ENCODE assay signal across 16 mouse cellular contexts in genomic region chr10:21065593-21065992, GRCm38 (mm10).
DNase-seq lines count a peak whose midpoint lies in the region; ATAC-seq and TF ChIP-seq lines count a peak whose summit lies in the region.
"Had no signal": no experiment of that assay in that cellular context is flagged by ENCODE, and none has a peak within 500 bp of the region (broad histone marks: within the 10 kb centered on the region; RNA-seq: fewer than 3 reads in every experiment).

No protein-coding gene starts in this region.

- no peak overlapping the region for H3K27ac ChIP-seq in lung, embryonic 15.5 days
- H3K27ac ChIP-seq in liver, postnatal 0 days (ENCODE audit: low read depth), result no peak overlapping the region
- H3K27ac ChIP-seq in layer of hippocampus, adult 2 months, result no peak overlapping the region
- H3K27ac ChIP-seq in kidney, adult 2 months (ENCODE audit: insufficient read depth, low read depth, low read length), result no peak overlapping the region
- H3K27ac ChIP-seq: kidney, embryonic 15.5 days; limb, embryonic 13.5 days had no signal

- WGBS in lung, embryonic 15.5 days, result 59% methylated on average over 8 of the region's 8 CpGs
- 31% methylated on average over 8 of the region's 8 CpGs for WGBS in liver, postnatal 0 days (ENCODE audit: insufficient replicate concordance)
- WGBS in kidney, adult 2 months, result 77% methylated on average over 8 of the region's 8 CpGs

- peak; percentile 42 for ATAC-seq in lung, embryonic 15.5 days (ENCODE audit: borderline replicate concordance, extremely low read depth, low FRiP score, low TSS enrichment)
- ATAC-seq in common myeloid progenitor, adult 5-6 weeks (replicated peaks; ENCODE audit: low read depth, poor library complexity, severe bottlenecking), result peak; percentile 30
- ATAC-seq in liver, postnatal 0 days, result 0 out of 2 replicates have a peak, but pooled peaks have one; percentile 7

- no peak overlapping the region for H3K4me3 ChIP-seq in lung, embryonic 15.5 days
- H3K4me3 ChIP-seq in liver, postnatal 0 days (ENCODE audit: low read depth, low read length), result no peak overlapping the region
- no peak overlapping the region for H3K4me3 ChIP-seq in layer of hippocampus, adult 2 months
- H3K4me3 ChIP-seq in kidney, adult 2 months (ENCODE audit: insufficient read depth, low read depth, low read length), result no peak overlapping the region
- H3K4me3 ChIP-seq: erythroblast, embryonic 14.5 days; kidney, embryonic 15.5 days; limb, embryonic 13.5 days had no signal

- no peak overlapping the region for H3K4me2 ChIP-seq in lung, embryonic 15.5 days
- H3K4me2 ChIP-seq in liver, postnatal 0 days (ENCODE audit: low read depth, low read length), result no peak overlapping the region
- H3K4me2 ChIP-seq: heart, embryonic 11.5 days; kidney, embryonic 15.5 days; limb, embryonic 13.5 days had no signal

- H3K9ac ChIP-seq in lung, embryonic 15.5 days, result no peak overlapping the region
- H3K9ac ChIP-seq in liver, postnatal 0 days (replicated peaks), result no peak overlapping the region
- H3K9ac ChIP-seq: kidney, embryonic 15.5 days; limb, embryonic 13.5 days had no signal

- DNase-seq in lung, postnatal 4 days, result no peak
- DNase-seq in liver, postnatal 0 days, result no peak
- DNase-seq in thymus, postnatal 25 days, result peak; percentile 69
- DNase-seq in layer of hippocampus, adult 2 months (ENCODE audit: low spot score in 2 of 2), result no peak
- no peak for DNase-seq in ovary, postnatal 36 days (ENCODE audit: low spot score)
- DNase-seq in kidney, adult 2 months, result no peak
- DNase-seq: cerebellum, adult 11-12 months; embryo, embryonic 11 days; right cerebral cortex, postnatal 4 days had no signal

- H3K36me3 ChIP-seq in lung, embryonic 15.5 days, result no peaks in the 10 kb centered on the region
- H3K36me3 ChIP-seq in liver, postnatal 0 days (replicated peaks; ENCODE audit: insufficient read depth, low read length), result no peaks in the 10 kb centered on the region
- no peaks in the 10 kb centered on the region for H3K36me3 ChIP-seq in kidney, adult 2 months (ENCODE audit: control insufficient read depth, insufficient read depth, low read length)
- H3K36me3 ChIP-seq: kidney, embryonic 15.5 days; limb, embryonic 13.5 days had no signal

- TF ChIP-seq POLR2A in kidney, adult 2 months (IDR thresholded peaks at IDR 0.05; ENCODE audit: low read depth, low read length), result no peak

- no peaks in the 10 kb centered on the region for H3K27me3 ChIP-seq in lung, embryonic 15.5 days
- H3K27me3 ChIP-seq in liver, postnatal 0 days (ENCODE audit: insufficient read depth, low read length), result no peaks in the 10 kb centered on the region
- H3K27me3 ChIP-seq in kidney, adult 2 months (replicated peaks; ENCODE audit: control insufficient read depth, insufficient read depth, low read length), result no peaks in the 10 kb centered on the region; the same call in 1 of the 2 replicates
- H3K27me3 ChIP-seq: CH12.LX; kidney, embryonic 15.5 days; limb, embryonic 13.5 days had no signal

- TF ChIP-seq EP300 in liver, postnatal 0 days (IDR thresholded peaks at IDR 0.05; ENCODE audit: low read depth), result no peak

- TF ChIP-seq CTCF in liver, postnatal 0 days (IDR thresholded peaks at IDR 0.05; ENCODE audit: low read depth), result no peak
- no peak; the same call in 1 of the 2 replicates for TF ChIP-seq CTCF in layer of hippocampus, adult 2 months (conservative IDR thresholded peaks at IDR 0.05)
- no peak for TF ChIP-seq CTCF in kidney, adult 2 months (conservative IDR thresholded peaks at IDR 0.05; ENCODE audit: insufficient read depth, insufficient read length, low read depth, low read length)

- no peaks in the 10 kb centered on the region for H3K4me1 ChIP-seq in lung, embryonic 15.5 days
- peaks cover 10% of the 10 kb centered on the region; the same call in 1 of the 2 replicates for H3K4me1 ChIP-seq in liver, postnatal 0 days (ENCODE audit: insufficient read depth)
- H3K4me1 ChIP-seq in kidney, adult 2 months (ENCODE audit: control insufficient read depth, insufficient read depth, low read length), result no peaks in the 10 kb centered on the region

- H3K9me3 ChIP-seq in lung, embryonic 15.5 days, result no peaks in the 10 kb centered on the region
- no peaks in the 10 kb centered on the region for H3K9me3 ChIP-seq in liver, postnatal 0 days (ENCODE audit: low read length)
- H3K9me3 ChIP-seq: kidney, embryonic 15.5 days; limb, embryonic 13.5 days had no signal
